Mouse (Mus musculus) bone marrow macrophage, adult 2 months (primary cell): Measurements from ENCODE around the gene Fam169b.

Source experiments
- CTCF ChIP-seq: IDR thresholded peaks from 2 replicates; pipeline ENCODE4 v1.5.1; 2012; ENCODE audit warnings: low read depth, mild to moderate bottlenecking, low read length, moderate library complexity
- POLR2A ChIP-seq: IDR thresholded peaks from 2 replicates; pipeline ENCODE4 v1.6.1; 2012; ENCODE audit warnings: mild to moderate bottlenecking, low read depth, low read length, borderline replicate concordance

- TF ChIP-seq CTCF (no peak), POLR2A (no peak)
Measured at GRCm38 (mm10) chr7:68278908-68279307, 5.3 kb downstream of the Fam169b start.
